Mouse (Mus musculus) neural tube, embryonic 12.5 days (tissue): Measurements from ENCODE around the gene Acat2. TPM values are rescaled to one million over a fixed set of nuclear protein-coding genes. Genes with fewer than 3 reads are reported as not detected.
"Not testable (repeated sequence)": the region's sequence is repeated elsewhere in the genome, so short reads cannot be mapped to it uniquely, and the experiment has no call there.

Experiments used
- ATAC-seq: fragments of 200-750 bp; cut with Nextera tagmentation; 2 replicates; pipeline ENCODE4 v1.8.0; 2017; ENCODE audit warnings: low read depth, mild to moderate bottlenecking, moderate TSS enrichment, moderate library complexity; ENCODE audit not compliant: low FRiP score
- H3K27ac ChIP-seq: fragments of 300-500 bp; sonication (generic); 2 replicates; pipeline ENCODE4 v1.5.1; 2016
- H3K27me3 ChIP-seq: fragments of 300-500 bp; sonication (generic); replicated peaks from 2 replicates; pipeline ENCODE4 v1.6.1; 2016; ENCODE audit warnings: mild to moderate bottlenecking
- H3K36me3 ChIP-seq: fragments of 300-500 bp; sonication (generic); 2 replicates; pipeline ENCODE4 v1.6.1; 2016; ENCODE audit warnings: mild to moderate bottlenecking
- H3K4me1 ChIP-seq: fragments of 300-500 bp; sonication (generic); 2 replicates; pipeline ENCODE4 v1.6.1; 2016
- H3K4me2 ChIP-seq: fragments of 300-500 bp; sonication (generic); replicated peaks from 2 replicates; pipeline ENCODE4 v1.6.1; 2016; ENCODE audit warnings: mild to moderate bottlenecking
- H3K4me3 ChIP-seq: fragments of 300-500 bp; sonication (generic); 2 replicates; pipeline ENCODE4 v1.5.1; 2016
- H3K9ac ChIP-seq: fragments of 300-500 bp; sonication (generic); 2 replicates; pipeline ENCODE4 v1.6.1; 2016; ENCODE audit warnings: mild to moderate bottlenecking
- H3K9me3 ChIP-seq: fragments of 300-500 bp; sonication (generic); 2 replicates; pipeline ENCODE4 v1.6.1; 2016; ENCODE audit warnings: mild to moderate bottlenecking
- WGBS: fragments of 180-500 bp; shearing (Covaris S2); methylation state at CpG from one replicate; pipeline ENCODE4 v1.1.7; 2016; 5-methylcytosine and 5-hydroxymethylcytosine counted together
- polyA plus RNA-seq: library from polyadenylated mRNA; unstranded; fragments of >200 nt; fragmentation: Nextera tagmentation; extraction: Ambion mirVana; gene quantifications from 2 replicates; pipeline ENCODE4 v1.2.1, GENCODE M21; 2016

The Acat2 gene
- polyA plus RNA-seq, 1 experiment from 2014 or later = 382 TPM

DNA sequence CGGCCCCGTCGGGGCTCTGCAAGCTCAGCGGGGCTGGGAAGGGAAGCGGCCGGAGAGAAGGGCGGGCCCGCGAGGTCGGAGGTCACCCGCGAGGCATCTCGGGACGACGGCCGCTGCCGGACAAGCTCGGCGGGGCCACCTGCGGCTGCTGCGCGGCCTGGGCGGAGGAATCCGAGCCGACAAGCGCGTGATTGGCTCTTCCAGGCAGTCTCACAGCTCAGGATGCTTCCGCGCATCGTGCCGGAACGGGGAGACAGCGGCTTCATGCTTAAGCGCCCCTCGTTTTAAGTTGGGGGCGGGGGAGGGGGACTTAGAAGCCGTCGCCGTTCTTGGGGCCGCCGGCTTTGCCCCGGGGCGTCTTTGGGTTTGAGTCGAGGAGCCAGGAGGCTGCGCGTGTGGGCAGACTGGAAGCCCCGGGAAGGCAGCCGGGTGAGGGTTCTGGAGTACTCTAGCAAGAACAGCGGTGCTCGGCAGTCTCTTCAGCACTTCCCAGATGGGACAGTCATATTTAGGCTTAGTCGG, 32.0 kb upstream of the Acat2 start:
- H3K4me3 ChIP-seq = peak overlapping the region; percentile 96
- under 1% methylated on average over 48 of the region's 51 CpGs for WGBS
- ATAC-seq = peak; percentile 80
- peaks cover 13% of the 10 kb centered on the region for H3K4me1 ChIP-seq
- H3K4me2 ChIP-seq = peak overlapping the region; percentile 88
- no peaks in the 10 kb centered on the region for H3K9me3 ChIP-seq
- peak overlapping the region; percentile 98 for H3K27ac ChIP-seq
- no peaks in the 10 kb centered on the region for H3K27me3 ChIP-seq
- peak overlapping the region; percentile 98 for H3K9ac ChIP-seq
- no peaks in the 10 kb centered on the region; the same call in 1 of the 2 replicates for H3K36me3 ChIP-seq

DNA sequence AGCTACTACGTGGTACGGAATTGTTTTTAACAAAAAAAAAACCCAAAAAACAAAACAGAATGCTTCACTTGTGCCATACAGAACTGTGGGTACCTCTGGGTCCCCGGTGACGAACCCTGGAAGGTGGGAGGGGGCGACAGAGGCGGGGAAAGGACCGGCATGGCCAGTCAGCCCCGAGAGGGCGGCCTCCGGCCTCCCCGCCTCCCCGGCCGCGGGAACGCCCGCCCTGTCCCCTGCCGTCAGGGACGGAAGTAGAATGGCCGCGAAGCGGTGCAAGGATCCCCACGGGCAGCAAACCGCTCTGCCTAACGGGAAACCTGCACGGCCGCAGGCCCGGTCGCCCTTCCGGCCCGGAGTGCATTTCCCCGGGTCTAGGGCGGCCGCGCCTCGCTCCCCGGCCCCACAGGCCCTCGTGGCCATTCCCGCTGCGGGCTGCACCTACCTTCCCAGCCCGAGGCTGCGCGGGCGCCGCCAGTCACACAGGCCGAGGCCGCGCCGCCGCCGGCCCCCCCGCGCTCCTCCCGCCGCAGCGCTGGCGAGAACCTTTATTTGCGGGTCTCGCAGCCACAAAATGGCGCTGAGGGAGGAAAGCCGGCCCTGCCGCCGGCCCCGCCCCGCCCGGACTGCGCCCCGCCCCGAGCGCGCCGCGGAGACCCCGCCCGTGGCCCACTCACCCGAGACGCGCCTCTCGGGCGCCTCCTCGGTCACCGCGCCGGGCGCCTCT, 31.2 kb upstream of the Acat2 start:
- Histone ChIP-seq H3K4me1 (peaks cover 13% of the 10 kb centered on the region), H3K4me3 (peak overlapping the region; percentile 96), H3K9me3 (no peaks in the 10 kb centered on the region), H3K27me3 (no peaks in the 10 kb centered on the region), H3K4me2 (peak overlapping the region; percentile 88), H3K27ac (peak overlapping the region; percentile 98), H3K36me3 (no peaks in the 10 kb centered on the region; the same call in 1 of the 2 replicates), H3K9ac (peak overlapping the region; percentile 98)
- ATAC-seq = peak; percentile 94
- 1% methylated on average over 84 of the region's 84 CpGs for WGBS

DNA sequence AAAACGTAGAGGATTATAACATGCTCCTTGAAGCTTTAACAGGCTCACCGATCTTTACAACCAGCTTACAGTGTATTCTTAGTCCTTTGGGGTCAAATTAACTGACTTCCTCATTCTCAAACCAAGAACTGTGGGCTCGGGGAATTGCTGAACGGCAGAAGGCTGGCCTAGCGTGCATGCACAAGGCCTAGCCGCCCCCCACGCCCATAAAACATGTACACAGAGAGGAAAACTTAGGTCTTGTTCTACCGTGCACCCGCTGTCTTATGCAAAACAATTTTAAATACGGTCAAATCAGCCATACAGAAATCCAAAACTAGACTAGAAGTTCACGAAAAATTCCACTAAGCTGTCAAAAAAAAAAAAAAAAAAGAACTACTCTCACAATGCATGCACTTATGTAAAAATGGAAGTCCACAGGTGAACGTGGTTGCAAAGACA, 30.7 kb upstream of the Acat2 start:
- no peak for ATAC-seq
- H3K9ac ChIP-seq = peak overlapping the region; percentile 98
- H3K4me3 ChIP-seq = peak overlapping the region; percentile 96
- H3K4me1 ChIP-seq = peaks cover 13% of the 10 kb centered on the region
- no peaks in the 10 kb centered on the region; the same call in 1 of the 2 replicates for H3K36me3 ChIP-seq
- H3K4me2 ChIP-seq = peak overlapping the region; percentile 88
- no peaks in the 10 kb centered on the region for H3K27me3 ChIP-seq
- no peaks in the 10 kb centered on the region for H3K9me3 ChIP-seq
- no peak overlapping the region for H3K27ac ChIP-seq
- 3% methylated on average over 12 of the region's 12 CpGs for WGBS

DNA sequence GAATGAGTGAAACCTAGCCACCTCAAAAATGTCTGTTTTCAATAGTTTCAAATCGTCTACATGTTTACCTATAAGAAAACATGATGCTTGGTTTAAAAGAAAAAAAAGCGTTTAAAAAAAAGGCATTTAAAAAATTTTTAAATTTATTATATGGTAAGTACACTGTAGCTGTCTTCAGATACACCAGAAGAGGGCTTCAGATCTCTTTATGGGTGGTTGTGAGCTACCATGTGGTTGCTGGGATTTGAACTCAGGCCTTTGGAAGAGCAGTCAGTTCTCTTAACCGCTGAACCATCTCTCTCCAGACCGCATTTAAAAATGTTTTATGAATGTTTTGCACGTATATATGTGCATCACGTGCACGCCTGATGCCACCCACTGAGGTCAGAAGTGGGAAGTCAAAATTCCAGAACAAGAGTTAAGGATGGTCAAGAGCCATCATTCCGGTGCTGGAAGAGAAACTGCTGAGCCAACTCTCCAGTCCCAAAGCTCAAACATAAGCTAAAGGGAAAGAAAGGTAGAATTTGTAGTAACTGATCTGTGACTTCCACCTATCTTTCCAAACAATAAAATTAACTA, 30.1 kb upstream of the Acat2 start:
- Histone ChIP-seq H3K9ac (peak overlapping the region; percentile 98), H3K4me1 (peaks cover 13% of the 10 kb centered on the region), H3K4me3 (peak overlapping the region; percentile 96), H3K27me3 (no peaks in the 10 kb centered on the region), H3K27ac (no peak overlapping the region), H3K9me3 (no peaks in the 10 kb centered on the region), H3K4me2 (peak overlapping the region; percentile 88), H3K36me3 (no peaks in the 10 kb centered on the region; the same call in 1 of the 2 replicates)
- 59% methylated on average over 8 of the region's 8 CpGs for WGBS
- ATAC-seq = no peak

DNA sequence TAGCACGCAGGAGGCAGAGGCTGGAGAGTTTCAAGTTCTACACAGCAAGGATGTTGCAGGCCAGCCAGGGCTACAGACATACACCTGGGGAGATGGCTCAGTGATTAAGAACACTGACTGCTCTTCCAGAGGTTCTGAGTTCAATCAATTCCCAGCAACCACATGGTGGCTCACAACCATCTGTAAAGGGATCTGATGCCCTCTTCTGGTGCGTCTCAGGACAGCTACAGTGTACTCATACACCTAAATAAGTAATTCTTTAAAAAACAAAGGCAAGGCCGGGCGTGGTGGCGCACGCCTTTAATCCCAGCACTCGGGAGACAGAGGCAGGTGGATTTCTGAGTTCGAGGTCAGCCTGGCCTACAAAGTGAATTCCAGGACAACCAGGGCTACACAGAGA, 27.5 kb upstream of the Acat2 start:
- not testable (repeated sequence) for H3K4me3 ChIP-seq, H3K9ac ChIP-seq, H3K4me2 ChIP-seq, H3K27ac ChIP-seq, H3K9me3 ChIP-seq, ATAC-seq, H3K27me3 ChIP-seq
- Histone ChIP-seq H3K4me1 (peaks cover 13% of the 10 kb centered on the region), H3K36me3 (peaks cover 11% of the 10 kb centered on the region)
- WGBS = 96% methylated on average over 8 of the region's 8 CpGs

DNA sequence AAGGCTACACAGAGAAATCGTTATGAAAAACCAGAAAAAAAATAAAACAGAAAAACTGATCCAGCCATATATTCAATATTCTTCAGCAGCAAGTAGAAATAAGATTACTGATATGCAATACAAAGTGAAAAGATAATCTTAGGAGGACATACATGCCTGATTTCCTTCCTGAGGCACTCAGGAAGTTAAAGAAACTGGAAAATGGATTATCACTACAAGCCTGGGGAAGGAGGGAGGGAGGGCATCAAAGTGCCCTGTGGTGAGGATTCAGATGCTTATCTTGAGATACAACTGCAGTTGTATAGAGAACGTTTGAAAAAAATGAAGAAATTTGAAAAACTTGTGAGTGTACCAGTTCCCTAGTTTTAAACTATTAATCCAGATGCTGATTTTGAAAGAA, 23.4 kb upstream of the Acat2 start:
- H3K27ac ChIP-seq = no peak overlapping the region
- peaks cover 38% of the 10 kb centered on the region for H3K36me3 ChIP-seq
- no peak for ATAC-seq
- 93% methylated on average over 2 of the region's 2 CpGs for WGBS
- no peak overlapping the region for H3K9ac ChIP-seq
- H3K4me1 ChIP-seq = 0 out of 2 replicates have a peak, but pooled peaks cover 2% of the 10 kb centered on the region
- H3K4me2 ChIP-seq = no peak overlapping the region
- no peak overlapping the region for H3K4me3 ChIP-seq
- H3K27me3 ChIP-seq = no peaks in the 10 kb centered on the region
- H3K9me3 ChIP-seq = no peaks in the 10 kb centered on the region

DNA sequence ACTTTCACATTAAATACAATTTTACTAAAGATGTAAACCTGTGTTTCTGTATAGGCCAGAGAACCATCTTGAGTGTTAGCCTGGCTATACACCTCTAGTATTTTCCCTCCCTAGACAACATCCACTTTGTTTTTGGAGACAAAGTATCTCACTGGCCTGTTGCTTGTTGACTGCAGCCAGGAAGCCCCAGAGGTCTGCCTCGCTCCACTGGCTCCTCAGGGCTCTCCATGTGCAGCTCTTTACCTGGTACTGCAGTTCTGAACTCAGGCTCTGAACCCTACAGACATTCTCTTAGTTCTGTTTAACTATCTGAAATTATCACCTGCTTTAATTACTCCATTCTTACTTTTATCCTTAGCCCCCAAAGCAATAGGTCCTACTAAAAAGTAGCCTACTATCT, 18.0 kb upstream of the Acat2 start:
- Histone ChIP-seq H3K27me3 (no peaks in the 10 kb centered on the region), H3K27ac (no peak overlapping the region), H3K9ac (no peak overlapping the region), H3K9me3 (no peaks in the 10 kb centered on the region), H3K4me2 (no peak overlapping the region), H3K4me1 (no peaks in the 10 kb centered on the region), H3K36me3 (peaks cover 58% of the 10 kb centered on the region), H3K4me3 (no peak overlapping the region)
- no peak for ATAC-seq
- 92% methylated on average over 1 of the region's 1 CpGs for WGBS

DNA sequence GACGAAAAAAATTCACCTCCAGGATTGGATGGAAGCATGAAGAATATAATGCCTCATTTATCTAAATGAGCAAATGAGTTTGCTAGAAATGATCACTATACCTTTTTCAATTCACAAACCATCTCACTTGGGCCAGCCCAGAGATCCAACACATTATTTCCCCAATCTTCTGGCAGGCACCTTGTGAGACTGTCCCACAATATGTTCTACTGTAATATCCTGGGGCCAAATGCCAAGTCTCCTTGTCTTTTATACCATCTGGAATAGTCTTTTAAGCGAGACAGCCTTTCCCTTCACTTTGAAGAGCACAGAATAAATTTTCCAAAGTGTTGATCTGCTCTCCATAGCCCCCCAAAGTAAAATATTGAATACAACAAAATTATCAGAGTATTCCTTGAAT, 13.3 kb upstream of the Acat2 start:
- no peak overlapping the region for H3K4me2 ChIP-seq
- H3K4me3 ChIP-seq = no peak overlapping the region
- H3K9me3 ChIP-seq = no peaks in the 10 kb centered on the region
- H3K4me1 ChIP-seq = no peaks in the 10 kb centered on the region
- WGBS = 91% methylated on average over 2 of the region's 2 CpGs
- no peak overlapping the region for H3K27ac ChIP-seq
- no peak overlapping the region for H3K9ac ChIP-seq
- H3K36me3 ChIP-seq = peaks cover 39% of the 10 kb centered on the region
- H3K27me3 ChIP-seq = no peaks in the 10 kb centered on the region
- no peak for ATAC-seq

DNA sequence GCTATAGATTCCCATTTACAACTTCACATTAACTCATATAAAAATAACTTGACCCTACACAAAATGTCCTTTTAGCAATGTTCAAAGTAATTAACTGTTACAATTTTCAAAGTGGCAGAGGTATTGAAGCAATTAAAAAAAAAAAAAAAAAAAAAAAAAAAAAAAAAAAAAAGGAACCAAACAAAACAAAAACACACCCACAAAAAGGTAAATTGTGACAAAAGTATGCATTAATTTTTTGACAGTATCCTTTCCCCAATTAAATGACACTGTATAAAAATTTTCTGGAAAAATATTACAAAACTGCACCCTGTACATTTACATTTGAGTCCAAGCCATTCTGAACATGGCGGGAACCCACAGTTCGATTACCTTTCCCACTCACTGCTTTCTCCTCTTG, 6.6 kb upstream of the Acat2 start:
- Histone ChIP-seq H3K36me3 (peaks cover 26% of the 10 kb centered on the region), H3K4me3 (no peak overlapping the region), H3K9ac (no peak overlapping the region), H3K4me1 (no peaks in the 10 kb centered on the region), H3K9me3 (no peaks in the 10 kb centered on the region), H3K4me2 (no peak overlapping the region), H3K27ac (no peak overlapping the region), H3K27me3 (no peaks in the 10 kb centered on the region)
- WGBS = 95% methylated on average over 2 of the region's 2 CpGs
- ATAC-seq = no peak

DNA sequence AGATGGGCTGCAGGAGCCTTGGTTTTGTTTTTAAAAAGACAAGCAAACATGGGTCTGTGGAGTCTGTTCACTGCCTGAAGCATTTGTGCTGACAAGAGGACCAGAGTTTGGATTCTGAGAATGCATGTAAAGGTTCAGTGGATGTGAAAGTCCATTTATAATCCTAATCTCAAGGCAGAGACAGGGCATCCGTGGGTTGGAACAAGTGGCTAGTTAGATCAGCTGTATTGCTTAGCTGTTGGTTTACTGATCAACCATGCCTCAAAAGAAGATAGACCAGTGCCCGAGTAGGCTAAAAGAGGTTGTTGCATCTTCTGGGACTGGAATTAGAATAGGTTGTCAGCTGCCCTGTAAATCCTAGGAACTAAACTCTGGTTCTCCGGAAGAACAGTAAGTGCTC, 2.9 kb upstream of the Acat2 start:
- no peak overlapping the region for H3K4me2 ChIP-seq
- no peak overlapping the region for H3K27ac ChIP-seq
- ATAC-seq = no peak
- no peak overlapping the region for H3K4me3 ChIP-seq
- H3K9me3 ChIP-seq = no peaks in the 10 kb centered on the region
- no peaks in the 10 kb centered on the region for H3K27me3 ChIP-seq
- H3K36me3 ChIP-seq = peaks cover 25% of the 10 kb centered on the region
- peaks cover 10% of the 10 kb centered on the region; the same call in 1 of the 2 replicates for H3K4me1 ChIP-seq
- no peak overlapping the region for H3K9ac ChIP-seq
- 87% methylated on average over 3 of the region's 3 CpGs for WGBS

DNA sequence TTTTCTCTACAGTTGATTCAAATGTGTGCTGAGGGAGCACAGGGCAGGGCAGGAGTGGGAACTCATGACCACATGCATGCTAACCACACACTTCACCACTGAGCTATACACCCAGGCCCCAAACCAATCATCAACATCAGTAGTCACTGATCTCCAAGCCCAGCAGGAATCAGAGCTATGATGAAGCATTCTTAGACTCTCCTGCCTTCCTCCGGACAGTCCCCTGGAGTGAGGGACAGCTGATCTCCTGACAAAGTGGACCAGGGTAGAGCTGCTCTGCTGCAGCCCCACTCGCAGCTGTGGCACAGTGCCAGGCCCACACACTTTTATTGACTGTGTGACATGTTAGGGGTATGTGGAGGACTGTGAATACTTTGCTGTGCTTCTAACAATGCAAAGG, 1.2 kb downstream of the Acat2 start:
- Histone ChIP-seq H3K4me1 (peaks cover 17% of the 10 kb centered on the region), H3K9ac (peak overlapping the region; percentile 38; the same call in 1 of the 2 replicates), H3K4me2 (peak overlapping the region; percentile 56), H3K36me3 (peaks cover 18% of the 10 kb centered on the region), H3K4me3 (peak overlapping the region; percentile 26; the same call in 1 of the 2 replicates)
- not testable (repeated sequence) for H3K27ac ChIP-seq, H3K27me3 ChIP-seq, H3K9me3 ChIP-seq, ATAC-seq
- 38% methylated on average over 2 of the region's 2 CpGs for WGBS

DNA sequence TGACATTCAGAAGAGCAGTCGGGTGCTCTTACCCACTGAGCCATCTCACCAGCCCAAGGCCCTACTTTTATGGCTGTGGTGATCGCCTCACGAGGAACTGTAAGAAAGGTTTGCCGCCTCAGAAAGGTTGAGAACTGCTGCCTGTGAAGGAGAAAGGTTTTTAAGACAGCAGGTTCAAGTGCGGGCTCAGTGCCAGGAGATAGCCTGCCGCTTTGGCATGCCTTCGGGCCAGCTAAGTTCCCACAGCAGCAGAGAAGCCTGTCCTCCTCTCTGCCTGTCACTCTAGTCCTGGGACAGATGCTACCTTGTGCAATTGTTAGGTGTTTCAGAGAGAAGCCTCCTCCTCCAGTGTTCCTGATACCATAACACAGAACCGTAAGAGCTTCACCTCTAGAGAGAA, 3.9 kb downstream of the Acat2 start:
- H3K27ac ChIP-seq = no peak overlapping the region
- H3K27me3 ChIP-seq = no peaks in the 10 kb centered on the region
- H3K36me3 ChIP-seq = peaks cover 35% of the 10 kb centered on the region
- no peak overlapping the region for H3K4me2 ChIP-seq
- H3K9me3 ChIP-seq = no peaks in the 10 kb centered on the region
- peaks cover 17% of the 10 kb centered on the region for H3K4me1 ChIP-seq
- 94% methylated on average over 8 of the region's 8 CpGs for WGBS
- ATAC-seq = no peak
- H3K4me3 ChIP-seq = no peak overlapping the region
- no peak overlapping the region for H3K9ac ChIP-seq
